Mouse (Mus musculus) myocyte (in vitro differentiated cells): ENCODE results near the gene Kank1.

Experiments
- CEBPB ChIP-seq: IDR thresholded peaks from 2 replicates; pipeline ENCODE4 v1.6.1; 2011; ENCODE audit warnings: mild to moderate bottlenecking, moderate library complexity; ENCODE audit not compliant: poor library complexity, insufficient read depth, severe bottlenecking
- E2F4 ChIP-seq: IDR thresholded peaks from one replicate; pipeline ENCODE4 v1.6.1; 2011; ENCODE audit warnings: mild to moderate bottlenecking, control low read depth, moderate library complexity; ENCODE audit not compliant: insufficient read depth
- MAX ChIP-seq: IDR thresholded peaks from one replicate; pipeline ENCODE4 v1.6.1; 2011; ENCODE audit warnings: low read depth, mild to moderate bottlenecking, control low read depth
- MYOD1 ChIP-seq, 3 experiments: IDR thresholded peaks; one replicate each; pipeline ENCODE4 v1.6.1; 2011; ENCODE audit warnings: control low read depth in 2 of 3, low read depth in 2 of 3, mild to moderate bottlenecking in 2 of 3, moderate library complexity in 1 of 3; ENCODE audit not compliant: insufficient read length in 2 of 3, control insufficient read depth in 1 of 3
- MYOG ChIP-seq, 3 experiments: IDR thresholded peaks; one replicate each; pipeline ENCODE4 v1.6.1; 2011; ENCODE audit warnings: control low read depth in 2 of 3, low read depth in 2 of 3, mild to moderate bottlenecking in 2 of 3; ENCODE audit not compliant: insufficient read length in 2 of 3, control insufficient read depth in 1 of 3, insufficient read depth in 1 of 3
- POLR2A ChIP-seq: IDR thresholded peaks from one replicate; pipeline ENCODE4 v1.6.1; 2011; ENCODE audit warnings: low read depth, mild to moderate bottlenecking, control low read depth, moderate library complexity; ENCODE audit not compliant: insufficient read length
- POLR2AphosphoS2 ChIP-seq: IDR thresholded peaks from one replicate; pipeline ENCODE4 v1.6.1; 2011; ENCODE audit warnings: low read depth, control low read depth; ENCODE audit not compliant: insufficient read length
- REST ChIP-seq: IDR thresholded peaks from one replicate; pipeline ENCODE4 v1.6.1; 2011; ENCODE audit warnings: mild to moderate bottlenecking, control low read depth, moderate library complexity; ENCODE audit not compliant: insufficient read depth, insufficient read length
- TCF3 ChIP-seq: IDR thresholded peaks from one replicate; pipeline ENCODE4 v1.6.1; 2011; ENCODE audit warnings: low read depth, control low read depth; ENCODE audit not compliant: insufficient read length
- USF1 ChIP-seq: IDR thresholded peaks from one replicate; pipeline ENCODE4 v1.6.1; 2011; ENCODE audit warnings: low read depth, mild to moderate bottlenecking, control low read depth, moderate library complexity

DNA sequence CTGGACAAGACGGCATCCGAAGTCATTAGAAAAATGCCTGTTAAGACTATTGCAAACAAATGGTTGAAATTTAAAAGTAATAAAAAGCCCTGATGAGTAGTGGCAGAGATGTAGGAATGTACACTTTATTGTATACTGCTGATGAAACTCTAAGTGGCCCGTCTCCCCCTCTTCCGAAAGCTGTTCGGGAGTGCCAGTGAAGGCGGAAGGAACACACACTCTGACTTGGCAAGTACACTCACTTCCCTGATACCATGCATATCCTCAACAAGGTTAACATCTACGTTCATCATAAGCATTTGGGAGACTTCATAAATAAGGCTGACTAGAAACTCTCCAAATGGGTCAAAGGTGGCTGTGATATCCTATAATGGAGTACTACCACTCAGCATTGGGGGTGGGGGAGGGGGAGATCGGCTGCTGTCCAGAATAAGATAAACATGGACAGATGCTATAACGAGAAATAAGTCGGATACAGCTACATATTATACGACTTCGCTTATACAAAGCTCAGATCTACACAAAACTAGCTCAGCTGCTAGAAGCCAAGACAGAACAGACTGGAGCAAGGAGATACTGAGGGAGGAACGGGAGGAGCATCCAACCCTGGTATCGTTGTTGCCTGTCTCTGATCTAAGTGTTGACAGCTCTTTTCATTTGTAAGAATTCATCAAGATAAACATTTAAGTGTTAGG is 11.2 kb downstream of the Kank1 start:
- TF ChIP-seq E2F4 (no peak), POLR2A (no peak), POLR2AphosphoS2 (no peak), USF1 (no peak), CEBPB (no peak), MAX (no peak), MYOG (IDR thresholded peaks at IDR 0.05; ENCODE audit: control insufficient read depth in 1 of 3, insufficient read depth in 1 of 3, insufficient read length in 2 of 3, low read depth in 2 of 3) (no peak), REST (no peak), MYOD1 (IDR thresholded peaks at IDR 0.05; ENCODE audit: control insufficient read depth in 1 of 3, insufficient read length in 2 of 3, low read depth in 2 of 3) (no peak), TCF3 (no peak)
